Mouse (Mus musculus) cerebellum, adult 9-11 months (tissue): ENCODE measurements at regions not wholly inside any gene's neighbourhood (a gene's known extent, or its start where the extent isn't known, plus 50 kb on each side); places are given as distances from the start of the nearest gene placed in this dataset.

Experiments
- DNase-seq: peaks from one replicate; pipeline ENCODE4 v3.0.0; 2022

GRCm38 (mm10) chr5:95864252-95864651 lies 88.5 kb downstream of the E330014E10Rik start:
- DNase-seq: no peak

GRCm38 (mm10) chr5:95864725-95865492 lies 89.1 kb downstream of the E330014E10Rik start:
- no peak for DNase-seq

DNA sequence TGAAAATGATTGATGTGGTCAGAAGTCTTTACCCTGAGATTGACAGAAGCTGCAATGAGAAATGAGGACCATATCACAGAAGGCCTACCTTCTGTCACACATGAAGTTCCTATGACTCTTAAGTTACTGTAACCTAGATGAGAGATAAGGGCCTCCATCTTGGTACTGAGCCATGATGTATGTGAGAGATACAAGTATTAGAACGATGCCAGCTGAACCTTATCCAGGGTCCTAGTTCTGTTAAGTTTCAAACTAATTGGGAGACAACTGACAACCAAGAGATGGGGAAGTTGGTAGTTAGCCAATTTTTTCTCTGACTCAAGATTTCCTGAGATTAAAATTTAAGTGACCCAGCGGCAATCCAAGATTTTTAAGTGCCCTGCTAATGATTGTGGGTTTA lies 89.7 kb downstream of the E330014E10Rik start:
- no peak for DNase-seq

- DNase-seq: no peak
These were observed 89.8 kb upstream of the Cxcl13 start for GRCm38 (mm10) chr5:95866848-95867495.

DNA sequence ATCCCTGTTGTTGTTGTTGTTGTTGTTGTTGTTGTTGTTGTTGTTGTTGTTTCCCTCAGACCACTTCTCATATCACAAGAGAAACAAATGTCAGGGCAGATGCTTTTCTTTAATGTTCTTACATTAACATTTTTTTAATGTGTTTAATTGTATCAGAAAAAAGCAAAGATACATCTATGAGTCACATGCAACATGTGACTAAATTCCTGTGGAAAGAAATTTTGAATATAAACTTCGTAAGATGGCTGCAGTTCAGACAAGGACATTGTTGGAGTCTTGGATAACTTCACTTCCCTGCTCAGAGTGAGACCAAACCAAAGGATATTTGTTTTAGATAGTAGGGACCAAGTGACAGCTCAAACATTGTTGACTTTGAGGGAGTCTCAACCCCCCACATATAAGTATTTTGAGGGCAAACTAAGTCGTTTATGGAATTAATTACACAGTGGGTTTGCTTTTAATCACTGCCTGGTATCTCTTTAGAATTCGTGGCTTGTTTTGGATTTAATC lies 86.4 kb upstream of the Cxcl13 start:
- DNase-seq: no peak

DNA sequence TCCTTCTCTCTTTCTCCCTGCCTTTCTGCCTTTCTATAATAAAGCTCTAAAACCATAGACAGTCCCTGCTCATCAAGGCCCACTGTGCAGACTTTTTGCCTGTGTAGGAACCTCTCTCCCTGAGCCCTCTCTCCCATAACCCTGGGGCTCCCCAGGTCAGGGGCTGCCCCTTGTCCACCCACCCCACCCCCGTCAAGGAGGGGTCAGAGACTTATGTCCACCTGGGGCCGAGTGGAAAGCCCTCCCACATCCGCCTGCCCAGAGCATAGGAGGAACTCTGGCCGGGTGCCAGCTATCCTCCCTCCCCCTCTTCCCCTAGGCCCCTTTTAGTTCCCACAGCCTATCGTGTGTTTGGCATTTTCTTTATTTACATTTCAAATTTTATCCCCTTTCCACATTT lies 81.8 kb upstream of the Cxcl13 start:
- no peak for DNase-seq

DNA sequence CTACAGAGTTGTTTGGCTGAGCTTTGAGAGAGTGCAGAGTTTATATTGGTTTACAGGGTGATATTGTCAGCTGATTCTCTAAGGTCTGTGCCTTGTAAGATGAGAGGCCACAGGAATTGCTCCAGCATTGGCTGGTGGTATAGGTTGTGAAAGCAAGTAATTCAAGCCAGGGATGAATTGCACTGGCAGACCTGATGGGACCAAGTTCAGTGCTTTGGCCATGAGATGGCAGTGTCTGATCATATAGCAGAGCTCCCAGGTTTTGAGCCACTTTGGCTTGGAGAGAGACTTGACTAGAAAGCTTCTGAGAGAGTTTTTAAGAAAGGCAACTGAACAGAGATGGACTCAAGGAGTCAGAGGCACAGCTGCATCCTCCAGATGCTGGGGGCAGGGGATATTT lies 75.8 kb upstream of the Cxcl13 start:
- DNase-seq: peak; percentile 3
